Mouse (Mus musculus) erythroblast, adult 5-6 weeks (primary cell): ENCODE results near the gene Zfp616. TPM values are rescaled to one million over a fixed set of nuclear protein-coding genes. Genes with fewer than 3 reads are reported as not detected.

Experiments
- ATAC-seq: replicated peaks from 2 replicates; pipeline ENCODE4 v1.8.0; 2016; ENCODE audit warnings: moderate number of reproducible peaks, mild to moderate bottlenecking, moderate TSS enrichment, inconsistent platforms; ENCODE audit not compliant: poor library complexity, low FRiP score, severe bottlenecking
- total RNA-seq, 2 experiments: library from RNA; stranded (forward) in 1 of 2; stranded (reverse) in 1 of 2; fragments of 150-400 nt in 1 of 2; fragments of 200-764, 138-1000 nt in 1 of 2; gene quantifications; 2 replicates each; pipeline versions ENCODE4 v1.2.3 to v1.2.4; 2015 to 2017; ENCODE audit warnings: low replicate concordance in 2 of 2

Gene Zfp616
- total RNA-seq (2015; ENCODE audit: low replicate concordance) (not detected in 2 replicates), total RNA-seq (2017; ENCODE audit: low replicate concordance) (not detected in 2 replicates)

DNA sequence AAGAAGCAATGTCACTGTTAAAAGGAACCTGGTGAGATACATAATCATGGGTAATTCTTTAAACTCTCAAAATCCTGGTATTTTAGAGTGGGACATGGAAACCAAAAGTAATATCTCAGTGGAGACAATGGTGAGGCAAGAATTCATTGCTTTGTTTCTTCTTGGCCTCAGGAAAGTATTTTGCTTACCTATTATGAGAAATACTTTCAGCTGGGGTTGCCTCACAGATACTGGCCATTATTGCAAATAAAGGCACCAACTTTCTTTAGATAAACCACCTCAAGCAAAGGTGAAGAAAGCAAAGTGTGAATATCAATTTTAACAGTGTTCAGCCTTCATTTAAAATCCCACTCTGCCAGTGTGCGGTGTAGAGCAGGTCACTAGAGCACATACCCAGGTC lies at the start of gene Zfp616:
Zfp616 (plus strand) TSS at position 301 of the 400 bp plus-strand sequence.
- ATAC-seq, result no peak

DNA sequence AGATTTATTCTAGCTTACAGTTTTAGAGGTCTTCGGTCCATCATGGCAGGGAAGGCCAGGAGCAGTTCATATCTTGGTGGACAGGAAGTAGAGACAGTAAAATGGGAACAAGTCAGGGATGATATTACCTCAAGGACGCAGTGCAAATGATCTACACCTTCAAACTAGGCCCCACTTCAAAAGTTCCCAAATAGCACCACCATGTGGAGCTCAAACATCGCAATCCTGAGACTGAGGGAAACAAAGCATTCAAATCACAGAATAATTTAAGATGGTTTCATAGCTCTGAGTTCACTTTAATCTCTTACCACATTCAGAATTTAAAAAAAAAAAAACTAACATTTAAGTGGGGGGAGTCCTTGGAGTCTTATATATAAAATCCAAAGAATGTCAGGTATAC lies 18.4 kb upstream of the Zfp616 start:
- no peak for ATAC-seq

GRCm38 (mm10) chr11:74056451-74056850 lies 13.3 kb upstream of the Zfp616 start, which contains the start of the genes Olfr139 and Olfr399:
Olfr139 (minus strand) TSS chr11:74056551.
Olfr399 (minus strand) TSS chr11:74056615.
- ATAC-seq, result no peak

GRCm38 (mm10) chr11:74100724-74101123 lies 31.0 kb downstream of the Zfp616 start:
- no peak for ATAC-seq

DNA sequence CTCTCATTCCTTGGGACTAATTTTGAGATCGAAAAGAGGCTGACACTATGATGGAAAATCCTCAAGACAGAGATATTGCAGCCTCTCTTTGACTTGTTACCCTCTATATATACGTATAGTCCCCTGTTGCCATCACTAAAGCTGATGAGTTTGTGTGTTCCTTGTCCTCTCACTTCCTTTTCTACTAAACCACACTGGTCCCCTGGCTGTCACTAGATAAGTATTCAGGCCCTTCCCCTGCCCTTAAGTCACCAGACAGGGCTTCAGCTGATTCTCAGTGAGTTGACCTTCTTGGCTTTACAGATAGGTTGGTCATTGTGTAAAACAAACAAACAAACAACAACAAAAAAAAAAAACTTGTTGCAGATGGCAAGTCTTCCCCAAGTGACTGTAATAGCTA lies 31.8 kb downstream of the Zfp616 start:
- ATAC-seq, result no peak

GRCm38 (mm10) chr11:74105066-74105465 lies 35.3 kb downstream of the Zfp616 start:
- no peak for ATAC-seq

- ATAC-seq, result no peak
Observed at GRCm38 (mm10) chr11:74113412-74113811, 43.7 kb downstream of the Zfp616 start, which contains the start of gene Olfr401. Olfr401 (plus strand) TSS chr11:74113712.

Other genes with a start within 250 kb of the Zfp616 start
- not detected in 2 replicates for gene Olfr393, start 218.5 kb upstream of the Zfp616 start, total RNA-seq (2015; ENCODE audit: low replicate concordance)
- gene Olfr393, start 218.5 kb upstream of the Zfp616 start, total RNA-seq (2017; ENCODE audit: low replicate concordance), result not detected in 2 replicates
- not detected in 2 replicates for gene Olfr394, start 179.2 kb upstream of the Zfp616 start, total RNA-seq (2015; ENCODE audit: low replicate concordance)
- under 0.01 TPM in 1 of 2 replicates, not detected in the other for gene Olfr394, start 179.2 kb upstream of the Zfp616 start, total RNA-seq (2017; ENCODE audit: low replicate concordance)
- gene Olfr395, start 160.7 kb upstream of the Zfp616 start, total RNA-seq (2015; ENCODE audit: low replicate concordance), result not detected in 2 replicates
- gene Olfr395, start 160.7 kb upstream of the Zfp616 start, total RNA-seq (2017; ENCODE audit: low replicate concordance), result not detected in 2 replicates
- gene Olfr23, start 133.3 kb upstream of the Zfp616 start, total RNA-seq (2015; ENCODE audit: low replicate concordance), result not detected in 2 replicates
- gene Olfr23, start 133.3 kb upstream of the Zfp616 start, total RNA-seq (2017; ENCODE audit: low replicate concordance), result not detected in 2 replicates
- not detected in 2 replicates for gene Olfr397, start 109.1 kb upstream of the Zfp616 start, total RNA-seq (2015; ENCODE audit: low replicate concordance)
- 0.28 TPM in 1 of 2 replicates, not detected in the other for gene Olfr397, start 109.1 kb upstream of the Zfp616 start, total RNA-seq (2017; ENCODE audit: low replicate concordance)
- gene Olfr398, start 79.5 kb upstream of the Zfp616 start, total RNA-seq (2015; ENCODE audit: low replicate concordance), result not detected in 2 replicates
- not detected in 2 replicates for gene Olfr398, start 79.5 kb upstream of the Zfp616 start, total RNA-seq (2017; ENCODE audit: low replicate concordance)
- gene Olfr139, start 13.4 kb upstream of the Zfp616 start, total RNA-seq (2015; ENCODE audit: low replicate concordance), result not detected in 2 replicates
- gene Olfr139, start 13.4 kb upstream of the Zfp616 start, total RNA-seq (2017; ENCODE audit: low replicate concordance), result not detected in 2 replicates
- not detected in 2 replicates for gene Olfr399, start 13.3 kb upstream of the Zfp616 start, total RNA-seq (2015; ENCODE audit: low replicate concordance)
- not detected in 2 replicates for gene Olfr399, start 13.3 kb upstream of the Zfp616 start, total RNA-seq (2017; ENCODE audit: low replicate concordance)
- not detected in 2 replicates for gene Olfr401, start 43.8 kb downstream of the Zfp616 start, total RNA-seq (2015; ENCODE audit: low replicate concordance)
- not detected in 2 replicates for gene Olfr401, start 43.8 kb downstream of the Zfp616 start, total RNA-seq (2017; ENCODE audit: low replicate concordance)
- gene Olfr402, start 83.6 kb downstream of the Zfp616 start, total RNA-seq (2015; ENCODE audit: low replicate concordance), result not detected in 2 replicates
- gene Olfr402, start 83.6 kb downstream of the Zfp616 start, total RNA-seq (2017; ENCODE audit: low replicate concordance), result not detected in 2 replicates
- gene Olfr403, start 116.3 kb downstream of the Zfp616 start, total RNA-seq (2015; ENCODE audit: low replicate concordance), result not detected in 2 replicates
- not detected in 2 replicates for gene Olfr403, start 116.3 kb downstream of the Zfp616 start, total RNA-seq (2017; ENCODE audit: low replicate concordance)
- gene Olfr43, start 141.4 kb downstream of the Zfp616 start, total RNA-seq (2015; ENCODE audit: low replicate concordance), result not detected in 2 replicates
- gene Olfr43, start 141.4 kb downstream of the Zfp616 start, total RNA-seq (2017; ENCODE audit: low replicate concordance), result not detected in 2 replicates
- not detected in 2 replicates for gene Olfr406, start 189.9 kb downstream of the Zfp616 start, total RNA-seq (2015; ENCODE audit: low replicate concordance)
- not detected in 2 replicates for gene Olfr406, start 189.9 kb downstream of the Zfp616 start, total RNA-seq (2017; ENCODE audit: low replicate concordance)
- gene Olfr59, start 213.8 kb downstream of the Zfp616 start, total RNA-seq (2015; ENCODE audit: low replicate concordance), result not detected in 2 replicates
- gene Olfr59, start 213.8 kb downstream of the Zfp616 start, total RNA-seq (2017; ENCODE audit: low replicate concordance), result not detected in 2 replicates